9 mouse cellular contexts compared by ENCODE assay signal in the genomic region with DNA sequence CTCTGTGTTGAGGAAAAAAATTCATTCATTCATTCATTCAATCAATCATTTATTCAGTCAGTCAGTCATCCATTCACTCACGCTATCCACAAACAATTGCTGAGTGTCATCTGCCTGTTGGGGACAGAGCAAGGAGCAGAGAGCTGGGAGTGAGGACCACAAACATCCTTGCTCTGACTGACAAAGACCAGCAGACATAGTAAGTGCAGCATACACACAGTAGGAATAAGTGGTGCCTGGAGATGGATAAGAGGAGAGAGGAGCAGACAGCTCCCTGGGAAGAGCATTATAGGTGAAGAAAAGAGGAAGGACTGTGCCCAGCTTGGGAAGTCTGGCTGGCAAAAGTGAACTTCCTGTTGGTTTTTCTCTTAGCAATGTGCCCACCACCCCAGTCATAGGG. TPM values are rescaled to one million over a fixed set of nuclear protein-coding genes. Genes with fewer than 3 reads are reported as not detected.
DNase-seq lines count a peak whose midpoint lies in the region; ATAC-seq and TF ChIP-seq lines count a peak whose summit lies in the region.
"Had no signal": no experiment of that assay in that cellular context is flagged by ENCODE, and none has a peak within 500 bp of the region (broad histone marks: within the 10 kb centered on the region; RNA-seq: fewer than 3 reads in every experiment).

No protein-coding gene starts in this region.

- TF ChIP-seq EP300 in stomach, postnatal 0 days (optimal IDR thresholded peaks at IDR 0.05), result no peak

- WGBS in kidney, adult 2 months, result 80% methylated on average over 1 of the region's 1 CpGs
- 90% methylated on average over 1 of the region's 1 CpGs for WGBS in stomach, embryonic 15.5 days
- WGBS in stomach, postnatal 0 days, result 76% methylated on average over 1 of the region's 1 CpGs
- 77% methylated on average over 1 of the region's 1 CpGs for WGBS in intestine, postnatal 0 days
- WGBS in stomach, embryonic 16.5 days, result 73% methylated on average over 1 of the region's 1 CpGs

- no peak for DNase-seq in kidney, adult 2 months
- DNase-seq in kidney, postnatal 25 days, result no peak
- no peak for DNase-seq in stomach, postnatal 0 days (ENCODE audit: low spot score)
- no peak for DNase-seq in cerebellum, postnatal 4 days (ENCODE audit: low spot score in 2 of 2)
- DNase-seq: cerebellum, adult 11 months had no signal

- ATAC-seq in stomach, embryonic 15.5 days (ENCODE audit: insufficient read depth, low FRiP score, low read depth), result 0 out of 2 replicates have a peak, but pooled peaks have one; percentile 2
- ATAC-seq in stomach, postnatal 0 days (ENCODE audit: low FRiP score, low TSS enrichment), result no peak
- ATAC-seq in intestine, postnatal 0 days, result no peak; the same call in 1 of the 2 replicates
- no peak for ATAC-seq in stomach, embryonic 16.5 days (ENCODE audit: insufficient read depth, low FRiP score)
- ATAC-seq in erythroid progenitor cell, adult 5-6 weeks (replicated peaks; ENCODE audit: low FRiP score, poor library complexity, severe bottlenecking), result no peak

- no peaks in the 10 kb centered on the region for H3K27me3 ChIP-seq in kidney, adult 2 months (replicated peaks; ENCODE audit: control insufficient read depth, insufficient read depth, low read length)
- no peaks in the 10 kb centered on the region for H3K27me3 ChIP-seq in stomach, embryonic 15.5 days (replicated peaks)
- H3K27me3 ChIP-seq in stomach, postnatal 0 days (ENCODE audit: control insufficient read depth, insufficient read depth, low read length), result no peaks in the 10 kb centered on the region
- H3K27me3 ChIP-seq in intestine, postnatal 0 days (replicated peaks; ENCODE audit: control insufficient read depth, insufficient read depth, low read length), result no peaks in the 10 kb centered on the region
- no peaks in the 10 kb centered on the region for H3K27me3 ChIP-seq in stomach, embryonic 16.5 days (ENCODE audit: control insufficient read depth, insufficient read depth, low read length)

- no peaks in the 10 kb centered on the region for H3K9me3 ChIP-seq in stomach, embryonic 15.5 days
- H3K9me3 ChIP-seq in stomach, postnatal 0 days (ENCODE audit: control insufficient read depth, low read length), result no peaks in the 10 kb centered on the region
- H3K9me3 ChIP-seq in intestine, postnatal 0 days (ENCODE audit: control insufficient read depth), result no peaks in the 10 kb centered on the region
- H3K9me3 ChIP-seq in stomach, embryonic 16.5 days (replicated peaks; ENCODE audit: control insufficient read depth, low read length), result no peaks in the 10 kb centered on the region

- peak overlapping the region; percentile 29 for H3K4me2 ChIP-seq in stomach, embryonic 15.5 days
- H3K4me2 ChIP-seq in stomach, postnatal 0 days (replicated peaks; ENCODE audit: low read depth), result no peak overlapping the region
- H3K4me2 ChIP-seq in intestine, postnatal 0 days (replicated peaks; ENCODE audit: low read depth), result peak overlapping the region; percentile 42
- H3K4me2 ChIP-seq in stomach, embryonic 16.5 days (ENCODE audit: low read depth, low read length), result peak overlapping the region; percentile 26; the same call in 1 of the 2 replicates

- peak overlapping the region; percentile 3; the same call in 1 of the 2 replicates for H3K27ac ChIP-seq in kidney, adult 2 months (ENCODE audit: insufficient read depth, low read depth, low read length)
- H3K27ac ChIP-seq in stomach, embryonic 15.5 days, result no peak overlapping the region
- no peak overlapping the region for H3K27ac ChIP-seq in stomach, postnatal 0 days (replicated peaks)
- H3K27ac ChIP-seq in intestine, postnatal 0 days (ENCODE audit: low read depth, low read length), result no peak overlapping the region
- H3K27ac ChIP-seq in stomach, embryonic 16.5 days (ENCODE audit: low read length), result no peak overlapping the region; the same call in 1 of the 2 replicates

- H3K36me3 ChIP-seq in kidney, adult 2 months (ENCODE audit: control insufficient read depth, insufficient read depth, low read length), result no peaks in the 10 kb centered on the region
- H3K36me3 ChIP-seq in stomach, embryonic 15.5 days, result no peaks in the 10 kb centered on the region
- H3K36me3 ChIP-seq in stomach, postnatal 0 days (ENCODE audit: control insufficient read depth, insufficient read depth, low read length), result no peaks in the 10 kb centered on the region
- no peaks in the 10 kb centered on the region for H3K36me3 ChIP-seq in intestine, postnatal 0 days (ENCODE audit: control insufficient read depth, insufficient read depth)
- H3K36me3 ChIP-seq in stomach, embryonic 16.5 days (ENCODE audit: control insufficient read depth, insufficient read depth, low read length), result no peaks in the 10 kb centered on the region

- TF ChIP-seq POLR2A in kidney, adult 2 months (IDR thresholded peaks at IDR 0.05; ENCODE audit: low read depth, low read length), result no peak

- TF ChIP-seq CTCF in kidney, adult 2 months (conservative IDR thresholded peaks at IDR 0.05; ENCODE audit: insufficient read depth, insufficient read length, low read depth, low read length), result no peak
- no peak for TF ChIP-seq CTCF in stomach, postnatal 0 days (IDR thresholded peaks at IDR 0.05; ENCODE audit: low read depth)
- no peak for TF ChIP-seq CTCF in intestine, postnatal 0 days (IDR thresholded peaks at IDR 0.05; ENCODE audit: low read depth)

- no peaks in the 10 kb centered on the region; the same call in 1 of the 2 replicates for H3K4me1 ChIP-seq in kidney, adult 2 months (ENCODE audit: control insufficient read depth, insufficient read depth, low read length)
- H3K4me1 ChIP-seq in stomach, embryonic 15.5 days, result peaks cover 9% of the 10 kb centered on the region
- peaks cover 1% of the 10 kb centered on the region; the same call in 1 of the 2 replicates for H3K4me1 ChIP-seq in stomach, postnatal 0 days (replicated peaks; ENCODE audit: control insufficient read depth, insufficient read depth)
- no peaks in the 10 kb centered on the region for H3K4me1 ChIP-seq in intestine, postnatal 0 days (replicated peaks; ENCODE audit: control insufficient read depth, insufficient read depth, low read length)
- H3K4me1 ChIP-seq in stomach, embryonic 16.5 days (ENCODE audit: control insufficient read depth, insufficient read depth, low read length), result peaks cover 10% of the 10 kb centered on the region

- H3K4me3 ChIP-seq in kidney, adult 2 months (ENCODE audit: insufficient read depth, low read depth, low read length), result no peak overlapping the region
- no peak overlapping the region for H3K4me3 ChIP-seq in stomach, embryonic 15.5 days (replicated peaks)
- H3K4me3 ChIP-seq in stomach, postnatal 0 days (ENCODE audit: low read depth, low read length), result no peak overlapping the region
- no peak overlapping the region for H3K4me3 ChIP-seq in intestine, postnatal 0 days (ENCODE audit: low read depth, low read length)
- H3K4me3 ChIP-seq in stomach, embryonic 16.5 days (replicated peaks; ENCODE audit: low read length), result no peak overlapping the region

- H3K9ac ChIP-seq in stomach, embryonic 15.5 days, result no peak overlapping the region
- H3K9ac ChIP-seq in stomach, postnatal 0 days (ENCODE audit: low read length), result no peak overlapping the region
- H3K9ac ChIP-seq in intestine, postnatal 0 days (ENCODE audit: low read depth, low read length), result no peak overlapping the region
- H3K9ac ChIP-seq in stomach, embryonic 16.5 days (ENCODE audit: low read length), result no peak overlapping the region

RNA-seq across cellular contexts. Expression of a gene that starts 21.0 kb away (rescaled TPM):
- polyA plus RNA-seq in kidney, adult 2 months (2012; rRNA removed), result 75.9 and 108 TPM in 2 replicates
- 4.2 and 5.1 TPM in 2 replicates for polyA plus RNA-seq in stomach, embryonic 15.5 days (2015; fragmentation: Nextera tagmentation; extraction: Ambion mirVana)
- 4.7 and 5.5 TPM in 2 replicates for polyA plus RNA-seq in stomach, postnatal 0 days (2015; fragmentation: Nextera tagmentation; extraction: Ambion mirVana)
- 7.4 and 8.7 TPM in 2 replicates for polyA plus RNA-seq in intestine, postnatal 0 days (2015; fragmentation: Nextera tagmentation; extraction: Ambion mirVana)
- 5.3 and 5.8 TPM in 2 replicates for polyA plus RNA-seq in stomach, embryonic 16.5 days (2015; fragmentation: Nextera tagmentation; extraction: Ambion mirVana)
- 1.4 TPM in 1 of 2 replicates, not detected in the other for total RNA-seq in erythroid progenitor cell, adult 5-6 weeks (2015; ENCODE audit: low replicate concordance)
- 0.15 and 0.90 TPM in 2 replicates for total RNA-seq in erythroid progenitor cell, adult 5-6 weeks (2017; ENCODE audit: low replicate concordance)
